Mouse (Mus musculus): ENCODE results near the gene Ciao2a.
A peak's percentile ranks its signal among the peaks of the same experiment; 100 is the strongest.

DNA sequence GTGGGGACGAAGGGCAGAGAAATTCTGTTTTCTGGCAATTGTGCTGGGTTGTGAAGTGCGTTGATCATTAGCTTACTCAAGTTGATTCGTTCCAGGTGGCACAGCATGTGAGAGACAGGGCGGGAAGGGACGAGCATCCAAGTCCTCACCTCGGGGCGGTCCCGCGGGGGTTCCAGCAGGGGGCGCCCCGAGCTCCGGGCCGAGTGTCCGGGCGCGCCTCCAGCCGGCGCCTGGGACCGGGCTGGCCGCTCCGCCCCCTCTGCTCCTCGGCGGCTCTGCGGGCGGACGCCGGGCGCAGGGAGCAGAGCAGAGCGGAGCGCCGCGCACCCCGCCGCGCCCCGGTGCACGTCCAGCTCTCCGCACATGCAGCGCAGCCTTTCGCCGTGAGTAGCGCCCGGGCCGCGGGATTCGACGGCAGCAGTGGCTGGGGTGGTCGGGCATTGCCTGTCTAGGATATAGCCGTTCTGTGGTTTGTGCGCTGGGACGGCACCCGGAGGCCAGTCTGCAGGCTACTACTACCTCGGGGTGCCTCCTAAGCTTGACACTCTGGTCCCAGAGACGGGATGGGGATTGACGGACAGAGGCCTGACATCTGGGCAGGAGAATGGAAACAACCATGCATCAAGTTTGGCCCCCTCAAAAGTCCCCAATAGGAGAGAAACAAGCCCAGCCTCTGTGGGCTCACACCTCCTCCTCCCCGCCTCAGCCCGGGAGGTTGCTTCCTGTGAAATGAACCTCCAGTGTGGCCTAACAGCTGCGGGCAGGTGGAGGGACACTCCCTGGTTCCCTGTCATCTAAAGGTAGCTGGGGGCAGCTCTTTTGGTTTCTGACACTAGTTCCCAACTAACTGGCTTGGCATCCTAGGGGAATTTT, 31.8 kb downstream of the Ciao2a start, which contains the start of gene Dapk2:
- TF ChIP-seq CTCF (IDR thresholded peaks at IDR 0.05; ENCODE audit: low read depth, low read length), result peak; percentile 51; the same call in 1 of the 2 replicates
- no peak for TF ChIP-seq POLR2A (IDR thresholded peaks at IDR 0.05; ENCODE audit: borderline replicate concordance, low read depth, low read length)
